Mouse (Mus musculus) adrenal gland, adult 18-20 months (tissue): Measurements from ENCODE around the gene Olfr1415. TPM values are rescaled to one million over a fixed set of nuclear protein-coding genes. Genes with fewer than 3 reads are reported as not detected.
"Not testable (repeated sequence)": the region's sequence is repeated elsewhere in the genome, so short reads cannot be mapped to it uniquely, and the experiment has no call there.

Source experiments
- DNase-seq, 2 experiments: peaks; one replicate each; pipeline ENCODE4 v3.0.0; 2021 to 2022; ENCODE audit warnings: low spot score in 2 of 2
- long read RNA-seq, 2 experiments: library from polyadenylated mRNA; stranded (forward); transcript quantifications; one replicate each; pipeline ENCODE4 v2.0.0; 2021
- total RNA-seq, 2 experiments: library from RNA; stranded (reverse); gene quantifications; 1 replicate in 1 of 2; 2 replicates in 1 of 2; pipeline ENCODE4 v1.2.3; 2021

The Olfr1415 gene
- total RNA-seq: not detected
- long read RNA-seq, experiment 1: 0 reads
- long read RNA-seq, experiment 2: 0 reads

- DNase-seq: no peak
Measured at GRCm38 (mm10) chr1:92496001-92496400, at the start of gene Olfr1415. TSS of gene Olfr1415 (minus strand) at chr1:92496101.

GRCm38 (mm10) chr1:92539071-92539470 lies 43.2 kb upstream of the Olfr1415 start:
- no peak for DNase-seq

DNA sequence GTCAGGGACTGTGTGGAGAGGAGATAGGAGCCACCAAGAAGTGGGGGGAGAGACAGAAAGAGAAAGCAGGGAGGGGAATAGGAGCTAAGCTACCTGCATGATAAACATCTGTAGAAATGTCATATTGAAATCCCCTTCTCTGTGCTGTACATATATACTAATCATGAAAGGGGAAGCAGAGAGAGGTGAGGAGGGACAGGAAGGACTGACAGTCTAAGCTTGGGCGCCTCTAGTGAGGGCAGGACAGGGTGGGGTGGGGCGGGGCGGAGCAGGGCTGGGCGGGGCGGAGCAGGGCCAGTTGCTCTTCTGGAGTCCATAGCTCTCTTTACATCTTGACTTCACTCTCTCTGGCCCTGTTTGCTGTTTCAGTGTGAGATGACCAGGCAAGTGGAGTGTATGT lies 41.1 kb upstream of the Olfr1415 start:
- DNase-seq: no peak

DNA sequence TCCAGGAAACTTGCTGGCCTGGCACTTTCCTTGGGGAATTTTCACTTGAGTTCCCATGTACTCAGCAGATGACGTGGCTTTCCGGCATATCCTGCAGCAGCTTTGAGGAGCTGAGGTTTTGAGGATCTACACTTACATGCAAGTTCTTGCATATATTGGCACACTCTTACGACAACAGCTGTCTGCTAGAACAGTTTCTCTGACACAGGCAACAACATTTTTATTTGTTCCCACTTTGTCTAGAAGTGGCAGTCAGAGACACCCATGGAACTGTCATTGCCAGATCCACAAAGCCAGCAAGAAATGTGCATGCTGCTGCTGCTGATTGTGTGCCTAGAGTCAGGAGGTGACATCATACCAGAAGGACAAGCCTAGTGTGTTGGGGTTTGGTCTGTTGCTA lies 27.9 kb upstream of the Olfr1415 start:
- no peak for DNase-seq

- DNase-seq: peak in 1 of 2 experiments; percentile 46
Measured at GRCm38 (mm10) chr1:92521376-92521775, 25.5 kb upstream of the Olfr1415 start.

DNA sequence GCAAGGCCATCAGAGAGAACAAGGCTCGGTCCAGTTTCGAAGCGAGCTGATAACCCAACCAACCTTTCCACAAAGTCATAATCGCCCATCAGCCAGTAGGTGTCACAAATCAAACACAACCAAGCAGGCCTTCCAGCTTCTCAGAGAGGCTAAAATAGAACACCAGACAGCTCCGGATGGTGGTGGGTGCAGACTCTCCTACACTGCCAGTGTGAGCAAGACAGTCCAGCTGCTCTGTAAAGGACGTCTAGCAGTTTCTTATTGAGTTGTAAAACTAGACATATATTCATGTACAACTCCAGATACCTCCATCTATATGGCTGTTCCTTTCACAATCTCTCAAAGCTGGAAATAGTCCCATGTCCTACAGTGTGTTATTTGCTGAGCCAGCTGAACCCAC lies 23.1 kb upstream of the Olfr1415 start:
- no peak for DNase-seq

DNA sequence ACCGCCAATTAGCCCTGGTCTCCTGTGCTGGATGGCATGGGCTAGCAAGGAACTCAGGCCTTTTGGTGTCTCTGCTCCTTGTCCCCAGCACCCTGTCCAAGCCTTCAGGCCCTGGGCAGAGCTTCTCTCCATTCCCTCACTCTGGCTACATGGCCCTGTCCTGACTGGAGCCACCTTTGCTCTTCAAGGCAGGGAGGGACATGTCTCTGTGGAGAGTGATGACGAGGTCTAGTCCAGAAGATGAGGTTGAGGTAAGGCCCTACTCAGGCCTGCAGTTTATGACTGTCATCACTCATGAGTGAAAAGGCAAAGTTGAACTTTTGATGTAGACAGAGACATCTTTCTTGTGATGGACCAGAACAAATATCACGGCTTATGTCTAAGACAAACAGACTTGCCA lies 22.7 kb upstream of the Olfr1415 start, which contains the start of gene Olfr1414:
TSS of gene Olfr1414 (minus strand) at position 101 of the 400 bp plus-strand sequence.
- no peak for DNase-seq

GRCm38 (mm10) chr1:92515390-92515789 lies 19.5 kb upstream of the Olfr1415 start:
- no peak for DNase-seq

- not testable (repeated sequence) for DNase-seq
Measured at GRCm38 (mm10) chr1:92511646-92512045, 15.7 kb upstream of the Olfr1415 start.

DNA sequence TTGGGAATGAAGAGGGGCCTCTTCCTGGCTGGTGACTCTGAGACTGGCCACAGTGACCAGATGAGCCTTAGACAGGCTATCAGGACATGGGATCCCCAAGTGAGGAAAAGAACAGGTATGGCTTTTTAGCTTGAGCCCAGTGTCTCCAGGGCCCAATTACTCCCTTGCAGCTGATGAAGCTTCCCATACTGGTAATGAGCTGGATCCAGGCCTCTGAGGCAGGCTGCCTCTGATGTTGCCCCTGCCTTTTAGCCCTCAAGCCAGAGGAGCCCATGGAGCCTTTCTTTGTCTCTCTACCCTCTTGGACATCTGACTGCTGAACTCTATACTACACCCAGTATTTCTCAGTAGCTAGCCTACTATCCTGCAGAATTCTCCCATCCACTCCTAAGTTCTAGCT lies 10.9 kb downstream of the Olfr1415 start, which contains the start of gene Olfr1416:
TSS of gene Olfr1416 (minus strand) at position 101 of the 400 bp plus-strand sequence.
- DNase-seq: no peak

DNA sequence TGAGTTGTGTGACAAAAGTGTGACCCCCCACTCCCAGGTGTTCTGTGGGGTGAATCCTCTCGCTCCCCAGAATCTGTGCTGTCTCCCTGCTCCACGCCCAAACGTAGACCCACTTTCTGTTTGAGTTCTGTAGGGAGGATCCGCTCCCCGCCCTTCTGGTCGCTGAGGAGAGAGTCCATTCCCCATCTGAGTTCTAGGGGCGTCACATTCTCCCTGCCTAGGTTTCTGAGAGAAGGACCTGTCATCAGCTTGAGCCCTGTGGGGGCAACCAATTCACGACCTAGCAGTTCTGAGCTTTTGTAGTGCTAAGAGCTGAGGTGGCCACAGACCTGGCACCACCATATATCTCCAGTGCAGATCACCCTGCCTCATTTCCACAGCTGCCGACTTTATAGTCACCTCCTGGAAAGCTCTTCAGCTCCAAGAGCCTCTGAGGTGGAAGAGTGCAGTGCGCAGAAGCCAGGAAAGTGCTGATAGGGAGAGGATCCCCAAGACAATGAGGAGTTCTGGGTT lies 21.8 kb downstream of the Olfr1415 start:
- no peak for DNase-seq

DNA sequence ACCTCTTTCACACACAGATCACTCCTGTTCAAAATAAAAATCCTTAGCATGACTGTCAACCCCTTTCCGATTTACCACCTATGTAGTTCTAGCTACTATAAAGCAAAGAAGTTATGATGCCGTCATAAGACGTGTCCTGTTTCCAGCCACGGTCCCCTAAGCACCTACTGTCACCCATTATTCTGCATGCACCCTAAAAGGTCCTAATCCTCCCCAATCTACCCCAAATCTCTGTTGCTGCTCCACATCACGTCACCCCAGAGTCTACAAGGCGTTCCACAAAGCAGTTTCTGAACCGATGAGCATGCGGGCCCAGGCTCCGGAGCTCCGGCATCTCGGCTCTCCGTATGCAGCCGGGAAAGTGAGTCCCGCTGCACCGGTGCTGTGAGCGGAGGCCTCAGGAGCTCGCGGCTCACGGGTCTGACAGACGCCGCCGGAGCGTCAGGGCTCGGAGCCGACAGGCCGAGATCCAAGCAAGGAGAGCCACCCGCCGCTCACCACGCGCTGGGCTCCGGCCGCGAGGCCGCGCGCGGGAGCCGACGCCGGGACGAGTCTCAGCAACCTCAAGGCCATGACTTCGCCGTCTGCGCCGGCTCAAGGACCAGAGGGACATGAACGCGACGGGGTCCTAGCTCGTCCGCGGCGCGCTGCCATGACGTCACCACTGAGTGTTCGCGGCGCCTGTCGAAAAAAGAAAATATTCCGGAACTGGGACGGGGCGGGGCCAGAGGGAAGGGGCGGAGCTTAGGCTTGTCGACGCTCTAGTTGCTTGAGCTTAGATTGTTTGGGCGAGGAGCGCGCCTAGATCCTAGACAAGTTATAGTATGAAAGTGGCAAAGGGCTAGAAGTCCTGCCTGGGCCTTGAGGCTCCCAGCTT lies 22.5 kb downstream of the Olfr1415 start, which contains the start of gene Ndufa10:
TSS of gene Ndufa10 (minus strand) at position 696 of the 877 bp plus-strand sequence.
- DNase-seq: peak; percentile 97 to 98

DNA sequence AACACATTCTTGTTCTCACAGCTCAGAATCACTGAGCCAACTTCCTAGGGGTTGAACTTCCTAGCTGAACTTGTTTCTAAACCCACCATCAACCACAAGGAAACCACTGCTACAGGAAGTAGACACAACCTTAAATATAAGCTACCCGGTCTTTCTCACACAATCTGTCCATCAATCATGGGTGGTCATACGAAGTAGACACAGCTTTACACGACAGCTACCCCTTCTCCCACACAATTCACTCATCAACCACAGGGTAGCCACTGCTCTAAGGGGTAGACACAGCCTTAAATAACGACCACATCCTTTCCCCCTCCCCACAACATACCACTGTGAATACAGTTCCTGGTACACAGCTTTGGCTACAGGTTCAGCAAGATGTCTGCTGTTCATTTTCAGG lies 27.0 kb downstream of the Olfr1415 start:
- no peak for DNase-seq

DNA sequence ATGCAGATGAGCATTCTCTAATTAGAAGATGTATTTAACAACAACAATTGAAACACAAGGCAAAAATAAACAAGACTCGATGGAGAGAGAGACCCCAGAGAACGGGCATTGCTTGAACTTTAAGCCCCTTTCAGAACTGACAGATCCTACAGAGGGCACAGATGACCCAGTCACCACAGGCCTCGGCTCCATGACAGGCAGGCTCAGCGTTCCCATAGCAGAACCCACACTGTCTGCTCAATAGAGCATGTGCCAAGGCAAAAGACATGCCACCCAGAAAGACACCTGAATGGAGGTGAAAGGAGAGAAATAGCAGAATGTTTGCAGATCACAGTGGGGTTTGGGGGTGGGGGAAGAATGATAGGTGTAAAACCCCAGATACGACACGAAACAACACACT lies 37.5 kb downstream of the Olfr1415 start:
- DNase-seq: no peak

GRCm38 (mm10) chr1:92457758-92458157 lies 38.1 kb downstream of the Olfr1415 start:
- DNase-seq: no peak

DNA sequence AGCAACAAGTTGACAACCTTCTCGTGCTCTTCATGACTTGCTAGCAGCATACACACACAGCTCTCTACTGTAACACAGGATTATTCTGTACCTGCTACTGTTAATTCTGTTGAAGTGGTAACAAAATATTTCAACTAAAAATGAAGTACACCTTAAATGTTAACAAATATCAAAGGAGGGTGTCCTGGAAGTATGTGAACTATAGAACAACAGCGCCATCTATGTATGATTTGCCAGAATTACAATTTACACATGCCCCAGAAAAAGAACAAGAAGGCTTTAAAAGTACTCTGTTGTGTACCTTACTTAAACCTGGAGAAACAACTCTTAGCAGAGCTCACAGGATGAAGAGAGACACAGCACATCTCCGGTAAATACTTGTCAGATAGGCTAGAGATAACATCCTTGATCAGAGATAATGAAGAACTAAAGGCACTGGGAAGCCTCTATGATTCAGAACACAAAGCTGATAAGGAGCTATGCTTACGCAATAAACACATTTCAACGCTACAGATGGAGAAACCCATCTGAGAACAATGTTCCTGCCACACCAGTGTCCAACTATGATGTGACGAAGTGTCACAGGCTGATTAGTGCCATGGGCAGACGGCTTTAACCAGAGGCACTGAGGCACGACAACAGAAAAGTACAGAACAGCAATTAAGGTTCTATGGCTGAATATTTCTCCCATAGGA lies 42.0 kb downstream of the Olfr1415 start:
- DNase-seq: no peak

DNA sequence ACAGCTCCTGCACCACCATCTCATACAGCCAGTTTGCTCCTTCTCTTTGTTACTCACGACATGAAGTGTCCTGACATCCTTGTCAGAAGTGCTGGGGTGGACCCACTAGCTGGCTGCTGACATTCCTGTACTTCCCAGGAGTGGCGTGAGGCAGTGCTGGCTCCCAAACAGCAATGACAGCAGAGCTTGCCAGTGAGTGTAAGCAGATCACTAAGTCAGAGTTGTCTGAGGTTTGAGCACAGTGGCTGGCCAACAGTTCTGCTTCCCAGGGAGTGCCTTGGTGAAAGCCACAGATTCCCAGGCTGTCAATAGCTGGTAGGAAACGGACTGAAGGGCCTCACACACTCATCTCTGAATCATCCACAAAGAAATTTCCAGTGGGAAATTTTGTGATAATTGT lies 47.6 kb downstream of the Olfr1415 start:
- DNase-seq: no peak

GRCm38 (mm10) chr1:92441453-92442063 lies 54.3 kb downstream of the Olfr1415 start:
- peak in 1 of 2 experiments; percentile 36 for DNase-seq

DNA sequence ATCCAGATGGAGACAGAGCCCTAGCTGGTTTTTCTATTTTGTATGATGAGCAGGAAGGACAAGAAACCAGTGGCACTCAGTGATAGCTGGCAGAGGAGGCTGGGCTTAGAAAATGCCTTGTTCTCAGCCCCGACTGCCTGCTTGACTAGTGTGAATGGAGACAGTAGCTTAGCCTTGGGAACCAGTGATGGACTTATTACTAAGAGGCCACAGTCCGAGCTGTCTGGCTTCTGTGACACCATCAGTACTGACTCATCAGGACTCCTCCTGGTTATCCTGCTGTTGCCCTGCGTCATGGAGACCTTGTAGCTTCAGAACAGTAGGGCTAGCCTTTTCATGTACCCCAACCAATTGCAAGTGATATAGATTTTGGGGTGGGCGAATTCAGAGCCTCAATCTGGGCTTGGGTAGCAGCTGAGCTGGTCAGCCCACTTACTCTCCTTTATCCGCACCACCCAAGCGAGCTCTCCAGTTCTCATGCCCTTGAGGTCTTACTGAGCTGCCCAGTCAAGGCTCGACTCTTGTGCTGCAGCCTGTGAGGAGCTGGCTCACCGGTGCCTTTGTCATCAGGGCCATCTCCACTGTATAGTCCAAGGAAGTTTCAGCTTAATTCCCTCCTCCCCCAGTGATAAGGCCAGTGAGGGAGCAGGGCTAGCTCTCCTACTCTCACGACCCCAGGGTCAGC lies 55.7 kb downstream of the Olfr1415 start:
- DNase-seq: peak in 1 of 2 experiments; percentile 32
